Mouse (Mus musculus): ENCODE results near the gene Ubxn10.

Gene Ubxn10

DNA sequence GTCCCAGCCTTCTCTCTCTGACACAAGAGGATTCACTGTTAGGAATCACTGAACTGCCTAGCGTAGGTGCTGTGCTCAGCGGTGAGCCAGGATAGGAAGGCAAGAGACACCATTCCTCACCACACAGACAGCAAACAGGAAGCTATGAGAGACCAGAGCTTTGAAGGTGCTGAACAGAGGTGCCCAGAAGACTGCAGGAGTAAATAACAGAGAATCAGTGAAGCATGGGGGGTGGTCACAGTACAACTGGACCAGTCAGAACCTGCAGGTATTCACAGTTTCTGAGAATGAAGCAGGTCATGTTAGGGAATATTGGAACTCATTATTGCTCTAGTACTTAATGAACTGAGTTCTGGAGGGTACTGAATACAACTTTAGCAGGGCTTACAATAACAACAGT, 38.7 kb downstream of the Ubxn10 start:
- no peak for TF ChIP-seq GATA4 (IDR thresholded peaks at IDR 0.05; ENCODE audit: insufficient replicate concordance, low read length)

DNA sequence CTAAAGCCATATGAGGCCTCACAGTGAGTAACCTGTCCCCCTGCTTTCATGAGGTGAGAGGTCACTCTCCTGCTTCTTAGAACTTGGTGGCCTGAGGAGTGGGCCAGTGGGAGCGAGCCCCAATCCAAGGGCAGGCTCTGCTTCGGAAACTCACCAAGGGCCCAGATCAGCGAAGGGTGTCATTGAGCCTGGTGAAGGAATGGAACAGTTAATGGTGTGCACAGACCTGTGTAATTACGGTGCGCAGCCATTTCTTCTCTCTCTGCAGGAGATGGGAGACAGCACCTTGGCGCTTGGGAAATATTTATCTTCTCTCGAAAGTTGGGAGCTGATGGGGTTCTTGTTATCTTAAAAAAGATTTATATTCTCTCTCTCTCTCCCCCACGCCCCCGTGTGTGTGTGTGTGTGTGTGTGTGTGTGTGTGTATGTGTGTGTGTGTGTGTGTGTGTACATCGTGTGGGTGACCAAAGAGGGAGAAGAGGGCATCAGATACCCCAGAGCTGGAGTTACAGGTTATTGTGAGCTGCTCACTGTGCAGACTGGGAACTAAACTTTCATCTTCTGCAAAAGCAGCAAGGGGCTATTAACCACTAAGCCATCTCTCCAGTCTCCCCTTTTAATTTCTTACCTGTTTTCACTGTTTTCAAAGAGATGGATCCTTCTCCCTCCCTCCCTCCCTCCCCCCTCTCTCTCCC, 39.7 kb downstream of the Ubxn10 start:
- no peak for TF ChIP-seq GATA4 (IDR thresholded peaks at IDR 0.05; ENCODE audit: insufficient replicate concordance, low read length)

DNA sequence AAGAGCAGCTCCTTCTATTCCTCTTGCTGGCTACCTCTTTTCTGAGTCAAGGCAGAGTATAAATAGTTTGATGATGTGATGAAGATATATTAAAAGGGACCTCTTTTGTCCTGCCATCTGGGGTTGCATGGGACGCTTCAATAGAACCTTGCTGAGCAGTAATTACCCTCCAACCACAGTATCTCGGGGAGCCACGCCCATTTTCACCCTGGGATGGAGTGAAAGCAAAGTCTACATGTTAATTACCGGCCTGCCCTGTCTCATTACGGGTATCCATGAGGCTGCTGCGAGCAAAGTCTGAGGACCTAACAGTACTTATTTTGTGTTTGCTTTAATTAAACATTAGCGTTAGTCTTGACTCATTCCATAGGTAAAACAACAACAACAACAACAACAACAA, 40.2 kb downstream of the Ubxn10 start:
- TF ChIP-seq GATA4 (IDR thresholded peaks at IDR 0.05; ENCODE audit: insufficient replicate concordance, low read length) = no peak

GRCm38 (mm10) chr4:138693043-138693692, 43.8 kb downstream of the Ubxn10 start:
- no peak for TF ChIP-seq GATA4 (IDR thresholded peaks at IDR 0.05; ENCODE audit: insufficient replicate concordance, low read length)

GRCm38 (mm10) chr4:138691443-138692181, 45.4 kb downstream of the Ubxn10 start:
- TF ChIP-seq GATA4 (IDR thresholded peaks at IDR 0.05; ENCODE audit: insufficient replicate concordance, low read length) = no peak

GRCm38 (mm10) chr4:138690561-138690960, 46.4 kb downstream of the Ubxn10 start:
- no peak for TF ChIP-seq GATA4 (IDR thresholded peaks at IDR 0.05; ENCODE audit: insufficient replicate concordance, low read length)

- no peak for TF ChIP-seq GATA4 (IDR thresholded peaks at IDR 0.05; ENCODE audit: insufficient replicate concordance, low read length)
Observed at GRCm38 (mm10) chr4:138689094-138689512, 47.9 kb downstream of the Ubxn10 start.

GRCm38 (mm10) chr4:138685813-138686212, 51.2 kb downstream of the Ubxn10 start:
- no peak for TF ChIP-seq GATA4 (IDR thresholded peaks at IDR 0.05; ENCODE audit: insufficient replicate concordance, low read length)

- no peak for TF ChIP-seq GATA4 (IDR thresholded peaks at IDR 0.05; ENCODE audit: insufficient replicate concordance, low read length)
Observed at GRCm38 (mm10) chr4:138682760-138683159, 54.2 kb downstream of the Ubxn10 start.

- no peak for TF ChIP-seq GATA4 (IDR thresholded peaks at IDR 0.05; ENCODE audit: insufficient replicate concordance, low read length)
Observed at GRCm38 (mm10) chr4:138680124-138680523, 56.8 kb downstream of the Ubxn10 start.

GRCm38 (mm10) chr4:138677579-138677978, 59.4 kb downstream of the Ubxn10 start:
- TF ChIP-seq GATA4 (IDR thresholded peaks at IDR 0.05; ENCODE audit: insufficient replicate concordance, low read length) = no peak

- no peak for TF ChIP-seq GATA4 (IDR thresholded peaks at IDR 0.05; ENCODE audit: insufficient replicate concordance, low read length)
Observed at GRCm38 (mm10) chr4:138676480-138676879, 60.5 kb downstream of the Ubxn10 start.

- no peak for TF ChIP-seq GATA4 (IDR thresholded peaks at IDR 0.05; ENCODE audit: insufficient replicate concordance, low read length)
Observed at GRCm38 (mm10) chr4:138672160-138672559, 64.8 kb downstream of the Ubxn10 start.

DNA sequence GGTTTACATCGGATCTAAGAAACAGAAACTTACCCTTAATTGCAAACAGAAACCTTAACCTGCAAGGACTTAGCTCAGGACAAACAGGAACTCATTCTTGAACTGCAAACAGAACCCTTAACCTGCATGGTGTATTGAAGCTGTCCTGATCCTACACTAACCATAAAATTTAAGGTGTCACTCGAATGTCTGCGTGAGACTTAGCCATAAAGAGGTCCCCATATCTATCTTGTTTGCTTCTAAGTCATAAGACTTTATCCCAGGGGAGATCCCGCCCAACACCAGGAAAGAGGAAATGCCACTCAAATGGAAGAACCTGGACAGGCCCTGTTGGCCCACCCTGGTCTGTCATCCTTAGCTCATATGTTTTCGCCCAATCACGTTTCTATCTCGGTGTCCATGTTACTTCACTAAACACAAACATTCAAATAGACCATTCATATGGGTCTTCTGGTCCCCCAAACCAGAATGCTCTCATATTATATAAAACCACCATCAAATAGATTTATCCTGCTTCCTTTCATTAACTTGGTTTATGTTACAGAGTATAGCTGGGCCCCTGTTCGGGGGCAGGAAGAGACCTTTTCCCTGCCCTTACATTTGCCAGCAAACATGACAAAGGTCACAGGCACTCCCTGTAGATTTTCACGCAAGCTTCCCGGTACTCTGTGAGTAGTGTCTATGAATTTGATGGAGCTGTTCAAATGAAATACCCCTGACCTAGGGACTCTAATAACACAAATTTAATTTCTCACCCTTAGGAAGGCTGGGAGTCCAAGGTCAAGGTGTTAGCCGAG, 66.7 kb downstream of the Ubxn10 start:
- TF ChIP-seq GATA4 (IDR thresholded peaks at IDR 0.05; ENCODE audit: insufficient replicate concordance, low read length) = no peak

DNA sequence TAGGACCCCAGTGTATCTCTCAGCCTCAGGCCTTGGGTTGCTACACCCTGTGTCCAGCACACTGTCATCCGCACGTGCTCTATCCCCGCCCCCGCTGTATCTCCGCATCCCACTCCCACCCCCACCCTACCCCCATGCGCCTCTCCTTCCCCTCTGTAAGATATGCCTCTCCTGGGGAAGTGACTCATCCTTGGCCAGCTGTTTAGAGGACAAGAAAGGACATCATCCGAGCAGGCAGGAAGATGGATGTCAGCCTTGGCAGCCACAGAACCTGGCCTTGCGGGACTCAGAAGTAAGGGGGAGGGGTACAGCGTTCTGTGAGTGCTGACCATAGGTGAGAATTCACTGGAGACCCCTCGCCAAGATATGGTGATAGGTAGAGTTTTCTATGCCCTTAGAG, 70.4 kb downstream of the Ubxn10 start:
- TF ChIP-seq GATA4 (IDR thresholded peaks at IDR 0.05; ENCODE audit: insufficient replicate concordance, low read length) = no peak
